Comparison of ENCODE assay signal across 9 mouse cellular contexts in the genomic region with DNA sequence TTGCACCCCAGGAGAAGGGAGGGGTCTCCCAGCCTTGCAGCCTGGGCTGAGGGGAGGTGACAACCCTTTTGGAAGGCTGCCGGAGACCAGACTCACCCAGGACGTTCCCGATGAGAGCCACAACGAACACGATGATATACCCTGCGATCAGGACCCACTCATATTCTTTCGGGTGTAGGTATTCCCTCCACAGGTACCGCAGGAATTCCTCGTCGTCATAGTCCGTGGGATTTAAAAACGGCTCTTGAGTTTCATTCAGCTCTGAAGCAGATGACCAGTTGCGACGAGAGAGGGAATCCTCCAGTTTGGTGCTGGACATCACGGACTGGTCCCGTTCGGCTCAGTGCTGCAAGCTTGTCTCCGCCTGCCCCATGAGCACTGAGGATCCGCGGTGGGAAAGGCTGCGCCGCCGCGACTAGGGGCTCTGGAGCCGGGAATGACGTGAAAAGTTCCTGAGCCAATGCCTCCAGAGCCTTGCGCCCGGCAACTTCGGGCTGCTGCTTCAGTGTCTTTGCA. TPM values are rescaled to one million over a fixed set of nuclear protein-coding genes. Genes with fewer than 3 reads are reported as not detected.
DNase-seq lines count a peak whose midpoint lies in the region; ATAC-seq lines count a peak whose summit lies in the region.
"Had no signal": no experiment of that assay in that cellular context is flagged by ENCODE, and none has a peak within 500 bp of the region (broad histone marks: within the 10 kb centered on the region; RNA-seq: fewer than 3 reads in every experiment).

No protein-coding gene starts in this region.

- WGBS in heart, embryonic 15.5 days: under 1% methylated on average over 29 of the region's 29 CpGs
- 1% methylated on average over 26 of the region's 29 CpGs for WGBS in embryonic facial prominence, embryonic 14.5 days
- 1% methylated on average over 29 of the region's 29 CpGs for WGBS in intestine, embryonic 14.5 days
- 3% methylated on average over 29 of the region's 29 CpGs for WGBS in liver, embryonic 15.5 days (ENCODE audit: insufficient replicate concordance)

- H3K4me2 ChIP-seq in heart, embryonic 15.5 days: peak overlapping the region; percentile 95
- peak overlapping the region; percentile 90 for H3K4me2 ChIP-seq in embryonic facial prominence, embryonic 14.5 days (ENCODE audit: low read depth, low read length)
- H3K4me2 ChIP-seq in intestine, embryonic 14.5 days (ENCODE audit: low read length): peak overlapping the region; percentile 91
- H3K4me2 ChIP-seq in liver, embryonic 15.5 days: peak overlapping the region; percentile 29

- DNase-seq in heart, adult 11 months: no peak
- DNase-seq in ZHBTc4 (ENCODE audit: low read depth, low spot score): peak; percentile 63
- peak; percentile 68 for DNase-seq in embryonic facial prominence, embryonic 14.5 days (ENCODE audit: low spot score)
- DNase-seq in intestine, embryonic 14.5 days (ENCODE audit: low spot score): peak; percentile 72
- peak; percentile 60 for DNase-seq in right cerebral cortex, postnatal 25 days

- peaks cover 17% of the 10 kb centered on the region for H3K4me1 ChIP-seq in heart, embryonic 15.5 days (replicated peaks)
- 0 out of 2 replicates have a peak, but pooled peaks cover 3% of the 10 kb centered on the region for H3K4me1 ChIP-seq in embryonic facial prominence, embryonic 14.5 days (ENCODE audit: control insufficient read depth, insufficient read depth, low read length)
- H3K4me1 ChIP-seq in intestine, embryonic 14.5 days (replicated peaks; ENCODE audit: control insufficient read depth, insufficient read depth, low read length): peaks cover 4% of the 10 kb centered on the region
- no peaks in the 10 kb centered on the region for H3K4me1 ChIP-seq in liver, embryonic 15.5 days (replicated peaks)

- H3K4me3 ChIP-seq in heart, embryonic 15.5 days: peak overlapping the region; percentile 49
- H3K4me3 ChIP-seq in embryonic facial prominence, embryonic 14.5 days (ENCODE audit: low read depth, low read length): peak overlapping the region; percentile 50
- peak overlapping the region; percentile 46 for H3K4me3 ChIP-seq in intestine, embryonic 14.5 days (ENCODE audit: low read depth, low read length)
- H3K4me3 ChIP-seq in liver, embryonic 15.5 days (replicated peaks): peak overlapping the region; percentile 14; the same call in 1 of the 2 replicates

- no peaks in the 10 kb centered on the region for H3K36me3 ChIP-seq in heart, embryonic 15.5 days
- H3K36me3 ChIP-seq in embryonic facial prominence, embryonic 14.5 days (ENCODE audit: control insufficient read depth, insufficient read depth, low read length): no peaks in the 10 kb centered on the region
- H3K36me3 ChIP-seq in intestine, embryonic 14.5 days (ENCODE audit: control insufficient read depth, insufficient read depth, low read length): no peaks in the 10 kb centered on the region
- no peaks in the 10 kb centered on the region for H3K36me3 ChIP-seq in liver, embryonic 15.5 days (replicated peaks)

- H3K27ac ChIP-seq in heart, embryonic 15.5 days: no peak overlapping the region
- no peak overlapping the region for H3K27ac ChIP-seq in embryonic facial prominence, embryonic 14.5 days (replicated peaks; ENCODE audit: low read depth, low read length)
- no peak overlapping the region for H3K27ac ChIP-seq in intestine, embryonic 14.5 days (ENCODE audit: low read depth)
- H3K27ac ChIP-seq in liver, embryonic 15.5 days (replicated peaks): no peak overlapping the region

- peaks cover 27% of the 10 kb centered on the region for H3K27me3 ChIP-seq in heart, embryonic 15.5 days
- H3K27me3 ChIP-seq in embryonic facial prominence, embryonic 14.5 days (replicated peaks; ENCODE audit: control insufficient read depth, insufficient read depth, low read length): peaks cover 37% of the 10 kb centered on the region
- H3K27me3 ChIP-seq in intestine, embryonic 14.5 days (replicated peaks; ENCODE audit: control insufficient read depth, insufficient read depth, low read length): peaks cover 36% of the 10 kb centered on the region
- H3K27me3 ChIP-seq in liver, embryonic 15.5 days: peaks cover 32% of the 10 kb centered on the region

- no peaks in the 10 kb centered on the region for H3K9me3 ChIP-seq in heart, embryonic 15.5 days (replicated peaks)
- H3K9me3 ChIP-seq in embryonic facial prominence, embryonic 14.5 days (ENCODE audit: control insufficient read depth, low read length): no peaks in the 10 kb centered on the region
- H3K9me3 ChIP-seq in intestine, embryonic 14.5 days (ENCODE audit: control insufficient read depth, low read length): no peaks in the 10 kb centered on the region
- no peaks in the 10 kb centered on the region for H3K9me3 ChIP-seq in liver, embryonic 15.5 days (replicated peaks)

- ATAC-seq in heart, embryonic 15.5 days (replicated peaks; ENCODE audit: insufficient number of reproducible peaks, insufficient read depth, low FRiP score, low read depth): no peak
- peak; percentile 63; the same call in 1 of the 2 replicates for ATAC-seq in embryonic facial prominence, embryonic 14.5 days (ENCODE audit: low read depth)
- no peak for ATAC-seq in intestine, embryonic 14.5 days (replicated peaks; ENCODE audit: low FRiP score, low TSS enrichment, low read depth)
- ATAC-seq in liver, embryonic 15.5 days (ENCODE audit: insufficient read depth): no peak
- no peak for ATAC-seq in granulocyte monocyte progenitor cell, adult 5-6 weeks (replicated peaks; ENCODE audit: poor library complexity, severe bottlenecking)
- ATAC-seq: Patski had no signal

- H3K9ac ChIP-seq in heart, embryonic 15.5 days: no peak overlapping the region
- H3K9ac ChIP-seq in embryonic facial prominence, embryonic 14.5 days (ENCODE audit: low read depth, low read length): peak overlapping the region; percentile 54
- H3K9ac ChIP-seq in intestine, embryonic 14.5 days (ENCODE audit: low read length): peak overlapping the region; percentile 30
- H3K9ac ChIP-seq in liver, embryonic 15.5 days: no peak overlapping the region

RNA-seq across cellular contexts. Expression of a gene that starts 0.4 kb away (rescaled TPM):
- polyA plus RNA-seq in heart, embryonic 15.5 days (2015; fragmentation: Nextera tagmentation; extraction: Ambion mirVana): 0.05 and 0.19 TPM in 2 replicates
- 0.52 and 0.54 TPM in 2 replicates for polyA plus RNA-seq in embryonic facial prominence, embryonic 14.5 days (2014; fragmentation: Nextera tagmentation; extraction: Ambion mirVana)
- 0.04 and 0.12 TPM in 2 replicates for polyA plus RNA-seq in intestine, embryonic 14.5 days (2014; fragmentation: Nextera tagmentation; extraction: Ambion mirVana)
- polyA plus RNA-seq in liver, embryonic 15.5 days (2015; fragmentation: Nextera tagmentation; extraction: Ambion mirVana): 0.05 and 0.07 TPM in 2 replicates
- not detected in 2 replicates for total RNA-seq in granulocyte monocyte progenitor cell, adult 5-6 weeks (2014; fragmentation: Nextera tagmentation)
- not detected in 2 replicates for total RNA-seq in granulocyte monocyte progenitor cell, adult 5-6 weeks (2017)
- polyA plus RNA-seq: Patski had no signal

Comparison
In these comparisons a context has a peak if more than half of its experiments do, and no peak if none do; other contexts are left out.
1. H3K4me2 ChIP-seq: peak in every context shown above with its lines; median percentile 95 in heart, embryonic 15.5 days; 91 in intestine, embryonic 14.5 days; 90 in embryonic facial prominence, embryonic 14.5 days; 29 in liver, embryonic 15.5 days.
2. H3K9ac ChIP-seq: peak in embryonic facial prominence, embryonic 14.5 days (single experiment) and intestine, embryonic 14.5 days (single experiment); none in heart, embryonic 15.5 days (single experiment) and liver, embryonic 15.5 days (single experiment).
3. Peak in every context shown above with its lines, with median percentiles within 50 percentile points of each other: H3K4me3 ChIP-seq.